Mouse (Mus musculus): Measurements from ENCODE around the gene Tbc1d8. TPM values are rescaled to one million over a fixed set of nuclear protein-coding genes. Genes with fewer than 3 reads are reported as not detected.

The Tbc1d8 gene
- polyA plus RNA-seq, 2 experiments, result 2.5 to 3.1 TPM

DNA sequence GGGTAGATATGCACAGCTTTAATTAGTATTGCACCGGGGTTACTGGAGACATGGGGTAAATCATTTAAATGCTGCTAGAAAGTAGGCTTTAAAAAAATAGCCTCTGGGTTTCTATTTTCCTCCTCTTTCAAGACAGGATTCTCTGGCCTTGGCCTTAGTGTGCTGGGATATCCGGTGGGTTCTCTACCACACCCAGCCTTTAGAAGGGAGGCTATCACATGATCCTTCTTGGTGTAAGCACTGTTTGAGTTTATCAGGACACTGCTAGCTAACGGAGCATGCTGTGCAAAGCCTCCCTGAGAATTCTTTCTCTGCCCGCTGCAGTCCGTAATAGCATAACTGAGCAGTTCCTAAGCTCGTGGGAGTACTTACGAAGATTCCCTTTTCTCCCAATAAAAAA is 129.1 kb downstream of the Tbc1d8 start:
- TF ChIP-seq CTCF (IDR thresholded peaks at IDR 0.05; ENCODE audit: low read depth), result no peak
- no peak for TF ChIP-seq EP300 (IDR thresholded peaks at IDR 0.05; ENCODE audit: low read depth)
- DNase-seq (ENCODE audit: low read depth in 3 of 3, low spot score in 3 of 3), result no peak
- H3K27me3 ChIP-seq (ENCODE audit: control insufficient read depth, insufficient read depth, low read length), result no peaks in the 10 kb centered on the region
- H3K4me1 ChIP-seq (replicated peaks; ENCODE audit: control insufficient read depth in 2 of 2, insufficient read depth in 2 of 2, low read length in 1 of 2), result no peaks in the 10 kb centered on the region
- H3K4me3 ChIP-seq (ENCODE audit: insufficient read depth in 1 of 2, low read depth in 2 of 2, low read length in 2 of 2), result no peak overlapping the region
- no peaks in the 10 kb centered on the region for H3K9me3 ChIP-seq (ENCODE audit: control insufficient read depth, low read length)
- H3K27ac ChIP-seq, result no peak overlapping the region
- H3K9ac ChIP-seq (replicated peaks), result no peak overlapping the region
- no peaks in the 10 kb centered on the region for H3K36me3 ChIP-seq (replicated peaks; ENCODE audit: control insufficient read depth, insufficient read depth, low read depth)
- 62% methylated on average over 7 of the region's 7 CpGs for WGBS (ENCODE audit: insufficient replicate concordance)
- no peak for ATAC-seq (ENCODE audit: insufficient read depth)
- no peak overlapping the region for H3K4me2 ChIP-seq (ENCODE audit: low read depth)

DNA sequence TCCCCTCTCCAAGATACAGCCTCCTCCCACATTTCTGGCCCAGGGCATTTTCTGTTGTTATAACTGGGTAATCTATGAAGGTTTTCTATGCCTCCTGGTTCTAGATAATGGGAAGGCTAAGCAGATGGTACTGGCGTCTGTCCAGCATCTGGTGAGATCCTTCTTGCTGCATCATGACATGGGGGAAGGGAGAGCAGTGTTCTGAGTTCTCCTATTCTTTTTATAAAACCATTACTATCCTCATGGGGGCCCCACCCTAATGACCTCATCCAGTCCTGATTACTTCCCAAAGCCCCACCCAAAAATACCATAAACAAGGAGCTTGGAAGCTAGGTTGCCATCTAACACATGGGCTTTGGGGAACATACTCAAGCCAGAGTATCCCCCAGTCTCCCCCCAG is 129.6 kb downstream of the Tbc1d8 start:
- no peak for TF ChIP-seq EP300 (IDR thresholded peaks at IDR 0.05; ENCODE audit: low read depth)
- TF ChIP-seq CTCF (IDR thresholded peaks at IDR 0.05; ENCODE audit: low read depth), result no peak
- 41% methylated on average over 1 of the region's 1 CpGs for WGBS (ENCODE audit: insufficient replicate concordance)
- H3K4me1 ChIP-seq (replicated peaks; ENCODE audit: control insufficient read depth in 2 of 2, insufficient read depth in 2 of 2, low read length in 1 of 2), result no peaks in the 10 kb centered on the region
- H3K9ac ChIP-seq (replicated peaks), result no peak overlapping the region
- H3K27ac ChIP-seq, result no peak overlapping the region
- no peaks in the 10 kb centered on the region for H3K9me3 ChIP-seq (ENCODE audit: control insufficient read depth, low read length)
- no peak for ATAC-seq (ENCODE audit: insufficient read depth)
- H3K4me3 ChIP-seq (ENCODE audit: insufficient read depth in 1 of 2, low read depth in 2 of 2, low read length in 2 of 2), result no peak overlapping the region
- H3K27me3 ChIP-seq (ENCODE audit: control insufficient read depth, insufficient read depth, low read length), result no peaks in the 10 kb centered on the region
- DNase-seq (ENCODE audit: low read depth in 3 of 3, low spot score in 3 of 3), result no peak
- no peak overlapping the region for H3K4me2 ChIP-seq (ENCODE audit: low read depth)
- H3K36me3 ChIP-seq (replicated peaks; ENCODE audit: control insufficient read depth, insufficient read depth, low read depth), result no peaks in the 10 kb centered on the region

DNA sequence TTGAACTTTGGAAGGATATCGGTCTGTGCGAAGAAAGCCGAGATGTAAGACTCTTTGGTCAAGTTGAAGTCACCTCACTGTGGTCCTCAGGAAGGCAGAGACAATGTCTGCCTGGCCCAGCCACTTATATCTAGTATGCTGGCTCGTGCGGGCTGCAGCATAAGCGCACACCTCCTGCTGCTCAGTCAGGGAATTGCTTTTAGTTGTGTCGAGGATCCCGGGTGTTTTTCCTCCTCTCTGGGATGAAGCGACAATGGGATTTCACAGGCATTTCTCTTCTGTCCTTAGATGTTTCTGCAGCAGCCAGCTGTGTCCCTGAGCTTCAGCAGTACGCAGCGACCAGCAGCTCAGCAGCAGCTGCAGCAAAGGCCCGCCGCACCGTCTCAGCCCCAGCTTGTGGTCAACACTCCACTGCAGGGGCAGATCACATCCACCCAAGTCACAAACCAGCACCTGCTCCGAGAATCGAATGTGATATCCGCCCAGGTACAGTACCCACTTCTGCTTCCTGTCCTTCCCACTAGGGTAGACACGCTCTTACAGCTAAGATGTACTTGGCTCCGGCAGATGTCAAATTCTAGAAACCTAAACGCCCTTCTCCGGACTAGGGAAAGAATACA is 133.5 kb downstream of the Tbc1d8 start:
- peak; percentile 29; the same call in 1 of the 2 replicates for TF ChIP-seq CTCF (IDR thresholded peaks at IDR 0.05; ENCODE audit: low read depth)
- no peak for TF ChIP-seq EP300 (IDR thresholded peaks at IDR 0.05; ENCODE audit: low read depth)
- 47% methylated on average over 21 of the region's 21 CpGs for WGBS (ENCODE audit: insufficient replicate concordance)
- no peak overlapping the region for H3K9ac ChIP-seq (replicated peaks)
- H3K4me2 ChIP-seq (ENCODE audit: low read depth), result no peak overlapping the region
- H3K36me3 ChIP-seq (replicated peaks; ENCODE audit: control insufficient read depth, insufficient read depth, low read depth), result no peaks in the 10 kb centered on the region
- ATAC-seq (ENCODE audit: insufficient read depth), result no peak
- H3K27me3 ChIP-seq (ENCODE audit: control insufficient read depth, insufficient read depth, low read length), result no peaks in the 10 kb centered on the region
- H3K4me3 ChIP-seq (ENCODE audit: insufficient read depth in 1 of 2, low read depth in 2 of 2, low read length in 2 of 2), result no peak overlapping the region
- H3K27ac ChIP-seq, result no peak overlapping the region
- H3K4me1 ChIP-seq (replicated peaks; ENCODE audit: control insufficient read depth in 2 of 2, insufficient read depth in 2 of 2, low read length in 1 of 2), result no peaks in the 10 kb centered on the region
- no peak for DNase-seq (ENCODE audit: low read depth in 3 of 3, low spot score in 3 of 3)
- H3K9me3 ChIP-seq (ENCODE audit: control insufficient read depth, low read length), result no peaks in the 10 kb centered on the region

DNA sequence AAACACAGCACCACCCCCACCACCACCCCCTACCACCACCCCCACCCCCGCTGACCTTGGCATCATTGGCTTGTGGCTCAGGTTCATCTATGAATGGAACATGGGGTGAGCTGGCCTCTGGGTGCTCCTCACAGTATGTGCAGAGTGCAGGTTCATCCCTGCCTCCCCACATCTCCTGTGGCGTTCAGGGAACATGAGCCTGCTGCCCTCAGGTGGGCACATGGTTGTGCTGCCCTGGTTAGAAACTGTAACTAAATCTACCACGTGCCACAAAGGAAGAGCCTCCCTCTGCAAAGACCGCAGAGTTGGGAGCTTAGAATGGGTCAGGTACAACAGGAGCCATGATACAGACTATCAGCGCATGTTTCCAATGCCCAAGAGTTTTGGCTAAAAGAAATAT is 135.3 kb downstream of the Tbc1d8 start:
- H3K4me1 ChIP-seq (replicated peaks; ENCODE audit: control insufficient read depth in 2 of 2, insufficient read depth in 2 of 2, low read length in 1 of 2), result no peaks in the 10 kb centered on the region
- DNase-seq (ENCODE audit: low read depth in 3 of 3, low spot score in 3 of 3) (no peak), ATAC-seq (ENCODE audit: insufficient read depth) (no peak)
- TF ChIP-seq EP300 (IDR thresholded peaks at IDR 0.05; ENCODE audit: low read depth) (no peak), CTCF (IDR thresholded peaks at IDR 0.05; ENCODE audit: low read depth) (no peak)
- WGBS (ENCODE audit: insufficient replicate concordance), result 59% methylated on average over 5 of the region's 5 CpGs
- no peaks in the 10 kb centered on the region for H3K36me3 ChIP-seq (replicated peaks; ENCODE audit: control insufficient read depth, insufficient read depth, low read depth)
- no peak overlapping the region for H3K27ac ChIP-seq
- no peak overlapping the region for H3K4me2 ChIP-seq (ENCODE audit: low read depth)
- no peak overlapping the region for H3K9ac ChIP-seq (replicated peaks)
- no peak overlapping the region for H3K4me3 ChIP-seq (ENCODE audit: insufficient read depth in 1 of 2, low read depth in 2 of 2, low read length in 2 of 2)
- H3K27me3 ChIP-seq (ENCODE audit: control insufficient read depth, insufficient read depth, low read length), result no peaks in the 10 kb centered on the region
- H3K9me3 ChIP-seq (ENCODE audit: control insufficient read depth, low read length), result no peaks in the 10 kb centered on the region

DNA sequence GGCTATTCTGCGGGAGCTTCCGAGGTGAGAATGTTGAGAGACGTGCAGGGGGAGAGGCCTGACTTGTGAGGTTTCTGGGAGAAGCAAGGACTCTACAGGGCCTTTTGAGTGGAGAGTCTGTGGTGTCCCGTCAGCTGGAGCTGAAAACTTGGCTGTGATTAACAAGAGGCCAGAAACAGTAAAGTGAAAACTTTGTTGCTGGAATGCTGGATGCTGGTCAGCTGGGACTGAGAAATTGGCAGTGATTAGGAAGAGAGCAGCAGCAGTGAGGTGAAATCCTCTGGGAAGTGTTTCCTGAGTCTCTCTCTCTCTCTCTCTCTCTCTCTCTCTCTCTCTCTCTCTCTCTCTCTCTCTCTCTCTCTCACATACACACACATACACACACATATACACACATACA is 136.7 kb downstream of the Tbc1d8 start:
- no peaks in the 10 kb centered on the region for H3K36me3 ChIP-seq (replicated peaks; ENCODE audit: control insufficient read depth, insufficient read depth, low read depth)
- ATAC-seq (ENCODE audit: insufficient read depth), result no peak
- no peaks in the 10 kb centered on the region for H3K4me1 ChIP-seq (replicated peaks; ENCODE audit: control insufficient read depth in 2 of 2, insufficient read depth in 2 of 2, low read length in 1 of 2)
- TF ChIP-seq CTCF (IDR thresholded peaks at IDR 0.05; ENCODE audit: low read depth) (no peak), EP300 (IDR thresholded peaks at IDR 0.05; ENCODE audit: low read depth) (no peak)
- no peaks in the 10 kb centered on the region for H3K9me3 ChIP-seq (ENCODE audit: control insufficient read depth, low read length)
- H3K9ac ChIP-seq (replicated peaks), result no peak overlapping the region
- no peaks in the 10 kb centered on the region for H3K27me3 ChIP-seq (ENCODE audit: control insufficient read depth, insufficient read depth, low read length)
- H3K4me2 ChIP-seq (ENCODE audit: low read depth), result no peak overlapping the region
- WGBS (ENCODE audit: insufficient replicate concordance), result 61% methylated on average over 4 of the region's 4 CpGs
- H3K27ac ChIP-seq, result no peak overlapping the region
- no peak for DNase-seq (ENCODE audit: low read depth in 3 of 3, low spot score in 3 of 3)
- no peak overlapping the region for H3K4me3 ChIP-seq (ENCODE audit: insufficient read depth in 1 of 2, low read depth in 2 of 2, low read length in 2 of 2)
